Mouse (Mus musculus) CH12.LX (cell line): ENCODE results near the gene Dip2b.

Source experiments
- CHD1 ChIP-seq: IDR thresholded peaks from 2 replicates; pipeline ENCODE4 v1.6.1; 2012; ENCODE audit warnings: low read depth, low read length, improper control_type of control experiment, inconsistent platforms
- CHD2 ChIP-seq: IDR thresholded peaks from 2 replicates; pipeline ENCODE4 v1.6.1; 2011; ENCODE audit warnings: low read length, improper control_type of control experiment
- CTCF ChIP-seq, 2 experiments: IDR thresholded peaks in 1 of 2; conservative IDR thresholded peaks in 1 of 2; 2 replicates each; pipeline ENCODE4 v1.5.1; 2011 to 2012; ENCODE audit warnings: low read depth in 2 of 2, low read length in 2 of 2, improper control_type of control experiment in 1 of 2, inconsistent platforms in 1 of 2, mild to moderate bottlenecking in 1 of 2, moderate library complexity in 1 of 2
- EP300 ChIP-seq: IDR thresholded peaks from 2 replicates; pipeline ENCODE4 v1.6.1; 2011; ENCODE audit warnings: low read length, improper control_type of control experiment
- MAFK ChIP-seq: IDR thresholded peaks from 2 replicates; pipeline ENCODE4 v1.6.1; 2011; ENCODE audit warnings: low read length, improper control_type of control experiment; ENCODE audit not compliant: insufficient replicate concordance
- MAX ChIP-seq: IDR thresholded peaks from 2 replicates; pipeline ENCODE4 v1.6.1; 2011; ENCODE audit warnings: low read length, improper control_type of control experiment
- POLR2A ChIP-seq: IDR thresholded peaks from 2 replicates; pipeline ENCODE4 v1.6.1; 2011; ENCODE audit warnings: low read depth, mild to moderate bottlenecking, improper control_type of control experiment, low read length
- TBP ChIP-seq: conservative IDR thresholded peaks from 2 replicates; pipeline ENCODE4 v1.6.1; 2011; ENCODE audit warnings: low read depth, low read length, improper control_type of control experiment
- ZC3H11A ChIP-seq: IDR thresholded peaks from 2 replicates; pipeline ENCODE4 v1.6.1; 2012; ENCODE audit warnings: low read depth, mild to moderate bottlenecking, inconsistent platforms, low read length, improper control_type of control experiment

DNA sequence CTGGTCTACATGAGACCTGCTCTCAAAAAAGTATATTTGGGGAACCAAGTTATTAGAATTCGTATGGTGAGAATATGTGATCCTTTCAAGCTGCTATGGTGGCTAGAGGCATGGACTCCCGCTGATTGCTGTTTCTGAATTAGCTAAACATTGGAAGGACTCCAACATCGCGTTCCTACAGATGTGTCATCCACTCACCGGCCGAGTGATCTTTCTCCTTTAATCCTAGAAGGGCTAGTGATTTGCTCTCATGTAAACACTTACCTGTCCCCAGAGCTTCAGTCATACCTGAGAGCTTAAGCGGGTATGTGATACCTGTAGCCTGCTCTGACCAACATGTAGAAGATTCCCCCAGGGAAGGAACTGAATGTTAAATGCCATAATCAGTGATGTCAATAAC, 182.5 kb downstream of the Dip2b start:
- TF ChIP-seq CTCF (conservative IDR thresholded peaks at IDR 0.05 in 1 of 2, IDR thresholded peaks at IDR 0.05 in 1 of 2; ENCODE audit: low read depth in 2 of 2, low read length in 2 of 2) (no peak), TBP (no peak), MAX (no peak), POLR2A (no peak), ZC3H11A (no peak), CHD1 (no peak), EP300 (no peak), CHD2 (no peak), MAFK (no peak)
